Mouse (Mus musculus) lung, embryonic 15.5 days (tissue): ENCODE measurements around the gene Gpr137. TPM values are rescaled to one million over a fixed set of nuclear protein-coding genes. Genes with fewer than 3 reads are reported as not detected.
A peak's percentile ranks its signal among the peaks of the same experiment; 100 is the strongest.

Source experiments
- ATAC-seq: fragments of 200-750 bp; cut with Nextera tagmentation; 2 replicates; pipeline ENCODE4 v1.8.0; 2017; ENCODE audit warnings: moderate number of reproducible peaks, borderline replicate concordance; ENCODE audit not compliant: low FRiP score, low TSS enrichment; ENCODE audit errors: extremely low read depth
- H3K27ac ChIP-seq: fragments of 300-500 bp; sonication (generic); 2 replicates; pipeline ENCODE4 v1.5.1; 2015; ENCODE audit warnings: moderate library complexity, mild to moderate bottlenecking, inconsistent platforms
- H3K27me3 ChIP-seq: fragments of 300-500 bp; sonication (generic); 2 replicates; pipeline ENCODE4 v1.6.1; 2015; ENCODE audit warnings: inconsistent platforms
- H3K36me3 ChIP-seq: fragments of 300-500 bp; sonication (generic); 2 replicates; pipeline ENCODE4 v1.6.1; 2015; ENCODE audit warnings: inconsistent platforms
- H3K4me1 ChIP-seq: fragments of 300-500 bp; sonication (generic); 2 replicates; pipeline ENCODE4 v1.6.1; 2015; ENCODE audit warnings: inconsistent platforms
- H3K4me2 ChIP-seq: fragments of 300-500 bp; sonication (generic); 2 replicates; pipeline ENCODE4 v1.6.1; 2015; ENCODE audit warnings: inconsistent platforms, mild to moderate bottlenecking, moderate library complexity
- H3K4me3 ChIP-seq: fragments of 300-500 bp; sonication (generic); 2 replicates; pipeline ENCODE4 v1.5.1; 2015; ENCODE audit warnings: mild to moderate bottlenecking, inconsistent platforms
- H3K9ac ChIP-seq: fragments of 300-500 bp; sonication (generic); 2 replicates; pipeline ENCODE4 v1.6.1; 2015; ENCODE audit warnings: inconsistent platforms
- H3K9me3 ChIP-seq: fragments of 300-500 bp; sonication (generic); 2 replicates; pipeline ENCODE4 v1.6.1; 2016; ENCODE audit warnings: inconsistent platforms
- WGBS: fragments of 180-500 bp; shearing (Covaris S2); methylation state at CpG from one replicate; pipeline ENCODE4 v1.1.7; 2015; 5-methylcytosine and 5-hydroxymethylcytosine counted together
- polyA plus RNA-seq: library from polyadenylated mRNA; unstranded; fragments of >200 nt; fragmentation: Nextera tagmentation; extraction: Ambion mirVana; gene quantifications from 2 replicates; pipeline ENCODE4 v1.2.1, GENCODE M21; 2015

The Gpr137 gene
- polyA plus RNA-seq, 1 experiment from 2014 or later = 28.1 TPM

- peaks cover 41% of the 10 kb centered on the region for H3K4me1 ChIP-seq
- peak overlapping the region; percentile 95 for H3K27ac ChIP-seq
- peaks cover 39% of the 10 kb centered on the region for H3K36me3 ChIP-seq
- H3K4me3 ChIP-seq = peak overlapping the region; percentile 82
- H3K9ac ChIP-seq = peak overlapping the region; percentile 87
- H3K27me3 ChIP-seq = no peaks in the 10 kb centered on the region
- H3K4me2 ChIP-seq = peak overlapping the region; percentile 78
- under 1% methylated on average over 59 of the region's 59 CpGs for WGBS
- no peaks in the 10 kb centered on the region for H3K9me3 ChIP-seq
- ATAC-seq = peak; percentile 92
These were observed 37.5 kb upstream of the Gpr137 start for GRCm38 (mm10) chr19:6979486-6980380.

GRCm38 (mm10) chr19:6979001-6979479, 36.8 kb upstream of the Gpr137 start:
- WGBS = 5% methylated on average over 11 of the region's 11 CpGs

GRCm38 (mm10) chr19:6978639-6978974, 36.3 kb upstream of the Gpr137 start:
- WGBS = 36% methylated on average over 3 of the region's 3 CpGs
- H3K36me3 ChIP-seq = peaks cover 33% of the 10 kb centered on the region
- peak overlapping the region; percentile 56 for H3K9ac ChIP-seq
- H3K9me3 ChIP-seq = no peaks in the 10 kb centered on the region
- H3K4me3 ChIP-seq = peak overlapping the region; percentile 82
- ATAC-seq = no peak
- peaks cover 46% of the 10 kb centered on the region for H3K4me1 ChIP-seq
- H3K4me2 ChIP-seq = peak overlapping the region; percentile 78
- H3K27ac ChIP-seq = peak overlapping the region; percentile 95; the same call in 1 of the 2 replicates
- H3K27me3 ChIP-seq = no peaks in the 10 kb centered on the region

More at GRCm38 (mm10) chr19:6979001-6979479, 36.8 kb upstream of the Gpr137 start:
- H3K36me3 ChIP-seq = peaks cover 37% of the 10 kb centered on the region
- no peaks in the 10 kb centered on the region for H3K9me3 ChIP-seq
- no peak for ATAC-seq
- peak overlapping the region; percentile 95 for H3K27ac ChIP-seq
- peaks cover 42% of the 10 kb centered on the region for H3K4me1 ChIP-seq
- peak overlapping the region; percentile 78 for H3K4me2 ChIP-seq
- no peaks in the 10 kb centered on the region for H3K27me3 ChIP-seq
- peak overlapping the region; percentile 56 for H3K9ac ChIP-seq
- H3K4me3 ChIP-seq = peak overlapping the region; percentile 82

GRCm38 (mm10) chr19:6977759-6978638, 35.7 kb upstream of the Gpr137 start:
- peaks cover 47% of the 10 kb centered on the region for H3K4me1 ChIP-seq
- peak overlapping the region; percentile 56; the same call in 1 of the 2 replicates for H3K9ac ChIP-seq
- H3K27ac ChIP-seq = peak overlapping the region; percentile 95; the same call in 1 of the 2 replicates
- ATAC-seq = no peak
- peak overlapping the region; percentile 78 for H3K4me2 ChIP-seq
- H3K36me3 ChIP-seq = peaks cover 28% of the 10 kb centered on the region
- H3K27me3 ChIP-seq = no peaks in the 10 kb centered on the region
- WGBS = 73% methylated on average over 13 of the region's 13 CpGs
- H3K9me3 ChIP-seq = no peaks in the 10 kb centered on the region
- H3K4me3 ChIP-seq = peak overlapping the region; percentile 82

- peaks cover 39% of the 10 kb centered on the region for H3K4me1 ChIP-seq
- ATAC-seq = no peak
- under 1% methylated on average over 16 of the region's 16 CpGs for WGBS
These were observed 33.5 kb upstream of the Gpr137 start, which contains the start of gene Plcb3 for GRCm38 (mm10) chr19:6975537-6976521. TSS of gene Plcb3 (minus strand) at chr19:6976470.

GRCm38 (mm10) chr19:6974211-6975205, 32.2 kb upstream of the Gpr137 start, which contains the start of gene Ppp1r14b:
TSS of gene Ppp1r14b (plus strand) at chr19:6974968.
- Histone ChIP-seq H3K9me3 (no peaks in the 10 kb centered on the region), H3K27ac (peak within 1 kb of the TSS; percentile 84), H3K4me1 (peaks cover 48% of the 10 kb centered on the region), H3K4me3 (peak within 1 kb of the TSS; percentile 66), H3K4me2 (peak within 1 kb of the TSS; percentile 86), H3K36me3 (peaks cover 19% of the 10 kb centered on the region; the same call in 1 of the 2 replicates), H3K9ac (peak within 1 kb of the TSS; percentile 63), H3K27me3 (no peaks in the 10 kb centered on the region)
- 1% methylated on average over 68 of the region's 84 CpGs for WGBS
- peak; percentile 47 for ATAC-seq

More at GRCm38 (mm10) chr19:6975537-6976521, 33.5 kb upstream of the Gpr137 start, which contains the start of gene Plcb3:
- no peaks in the 10 kb centered on the region for H3K27me3 ChIP-seq
- H3K4me2 ChIP-seq = peak within 1 kb of the TSS; percentile 86
- H3K9ac ChIP-seq = peak within 1 kb of the TSS; percentile 63
- peak within 1 kb of the TSS; percentile 66 for H3K4me3 ChIP-seq
- no peaks in the 10 kb centered on the region for H3K9me3 ChIP-seq
- H3K27ac ChIP-seq = peak within 1 kb of the TSS; percentile 84
- H3K36me3 ChIP-seq = peaks cover 19% of the 10 kb centered on the region; the same call in 1 of the 2 replicates

GRCm38 (mm10) chr19:6973581-6974190, 31.4 kb upstream of the Gpr137 start:
- Histone ChIP-seq H3K4me2 (peak overlapping the region; percentile 86), H3K9me3 (no peaks in the 10 kb centered on the region), H3K27ac (peak overlapping the region; percentile 84; the same call in 1 of the 2 replicates), H3K9ac (peak overlapping the region; percentile 7; the same call in 1 of the 2 replicates), H3K36me3 (peaks cover 19% of the 10 kb centered on the region; the same call in 1 of the 2 replicates), H3K27me3 (no peaks in the 10 kb centered on the region), H3K4me1 (peaks cover 46% of the 10 kb centered on the region), H3K4me3 (peak overlapping the region; percentile 66)
- 28% methylated on average over 12 of the region's 12 CpGs for WGBS
- ATAC-seq = no peak

GRCm38 (mm10) chr19:6972247-6972917, 30.1 kb upstream of the Gpr137 start:
- Histone ChIP-seq H3K9me3 (no peaks in the 10 kb centered on the region), H3K36me3 (0 out of 2 replicates have a peak, but pooled peaks cover 8% of the 10 kb centered on the region), H3K9ac (no peak overlapping the region), H3K4me2 (no peak overlapping the region), H3K27me3 (no peaks in the 10 kb centered on the region), H3K4me3 (no peak overlapping the region), H3K4me1 (peaks cover 48% of the 10 kb centered on the region), H3K27ac (no peak overlapping the region)
- 74% methylated on average over 13 of the region's 13 CpGs for WGBS
- no peak for ATAC-seq

- no peak overlapping the region for H3K9ac ChIP-seq
- 0 out of 2 replicates have a peak, but pooled peaks cover 3% of the 10 kb centered on the region for H3K36me3 ChIP-seq
- 27% methylated on average over 6 of the region's 6 CpGs for WGBS
- no peaks in the 10 kb centered on the region for H3K27me3 ChIP-seq
- ATAC-seq = no peak
- no peak overlapping the region for H3K4me2 ChIP-seq
- no peak overlapping the region for H3K27ac ChIP-seq
- H3K4me3 ChIP-seq = no peak overlapping the region
- no peaks in the 10 kb centered on the region for H3K9me3 ChIP-seq
- peaks cover 42% of the 10 kb centered on the region for H3K4me1 ChIP-seq
These were observed 29.4 kb upstream of the Gpr137 start for GRCm38 (mm10) chr19:6971644-6972043.
